Mouse (Mus musculus): Measurements from ENCODE around the gene Abhd12.
"Not testable (repeated sequence)": the region's sequence is repeated elsewhere in the genome, so short reads cannot be mapped to it uniquely, and the experiment has no call there.

Gene Abhd12

GRCm38 (mm10) chr2:150904272-150904935 is at the start of gene Abhd12:
TSS of gene Abhd12 (minus strand) at chr2:150904741.
- DNase-seq (ENCODE audit: extremely low read depth, low read depth), result peak; percentile 87

- no peak for DNase-seq (ENCODE audit: extremely low read depth, low read depth)
Measured at GRCm38 (mm10) chr2:150951201-150951600, 46.7 kb upstream of the Abhd12 start.

GRCm38 (mm10) chr2:150950056-150950455 is 45.5 kb upstream of the Abhd12 start:
- no peak for DNase-seq (ENCODE audit: extremely low read depth, low read depth)

- DNase-seq (ENCODE audit: extremely low read depth, low read depth), result no peak
Measured at GRCm38 (mm10) chr2:150949652-150950051, 45.1 kb upstream of the Abhd12 start.

GRCm38 (mm10) chr2:150948786-150949185 is 44.2 kb upstream of the Abhd12 start:
- no peak for DNase-seq (ENCODE audit: extremely low read depth, low read depth)

GRCm38 (mm10) chr2:150947880-150948611 is 43.5 kb upstream of the Abhd12 start:
- DNase-seq (ENCODE audit: extremely low read depth, low read depth), result not testable (repeated sequence)

- not testable (repeated sequence) for DNase-seq (ENCODE audit: extremely low read depth, low read depth)
Measured at GRCm38 (mm10) chr2:150947341-150947740, 42.8 kb upstream of the Abhd12 start.

- no peak for DNase-seq (ENCODE audit: extremely low read depth, low read depth)
Measured at GRCm38 (mm10) chr2:150944017-150944416, 39.5 kb upstream of the Abhd12 start.

GRCm38 (mm10) chr2:150934659-150935058 is 30.1 kb upstream of the Abhd12 start:
- no peak for DNase-seq (ENCODE audit: extremely low read depth, low read depth)

- no peak for DNase-seq (ENCODE audit: extremely low read depth, low read depth)
Measured at GRCm38 (mm10) chr2:150933482-150933881, 28.9 kb upstream of the Abhd12 start.

GRCm38 (mm10) chr2:150930806-150931205 is 26.3 kb upstream of the Abhd12 start:
- DNase-seq (ENCODE audit: extremely low read depth, low read depth), result no peak

GRCm38 (mm10) chr2:150929156-150929555 is 24.6 kb upstream of the Abhd12 start:
- DNase-seq (ENCODE audit: extremely low read depth, low read depth), result no peak

GRCm38 (mm10) chr2:150927038-150927720 is 22.6 kb upstream of the Abhd12 start:
- no peak for DNase-seq (ENCODE audit: extremely low read depth, low read depth)

GRCm38 (mm10) chr2:150923505-150923904 is 19.0 kb upstream of the Abhd12 start:
- DNase-seq (ENCODE audit: extremely low read depth, low read depth), result no peak

GRCm38 (mm10) chr2:150923026-150923425 is 18.5 kb upstream of the Abhd12 start:
- DNase-seq (ENCODE audit: extremely low read depth, low read depth), result no peak

GRCm38 (mm10) chr2:150922165-150922564 is 17.6 kb upstream of the Abhd12 start:
- no peak for DNase-seq (ENCODE audit: extremely low read depth, low read depth)

GRCm38 (mm10) chr2:150921697-150922096 is 17.2 kb upstream of the Abhd12 start:
- DNase-seq (ENCODE audit: extremely low read depth, low read depth), result no peak

GRCm38 (mm10) chr2:150920543-150920942 is 16.0 kb upstream of the Abhd12 start:
- DNase-seq (ENCODE audit: extremely low read depth, low read depth), result no peak

- DNase-seq (ENCODE audit: extremely low read depth, low read depth), result no peak
Measured at GRCm38 (mm10) chr2:150918720-150919119, 14.2 kb upstream of the Abhd12 start.

- DNase-seq (ENCODE audit: extremely low read depth, low read depth), result no peak
Measured at GRCm38 (mm10) chr2:150915786-150916185, 11.2 kb upstream of the Abhd12 start.

- DNase-seq (ENCODE audit: extremely low read depth, low read depth), result no peak
Measured at GRCm38 (mm10) chr2:150914781-150915515, 10.4 kb upstream of the Abhd12 start.
